Mouse (Mus musculus) midbrain, embryonic 16.5 days (tissue): Measurements from ENCODE around the gene Rgs11. TPM values are rescaled to one million over a fixed set of nuclear protein-coding genes. Genes with fewer than 3 reads are reported as not detected.

ENCODE experiments used
- ATAC-seq: fragments of 200-750 bp; cut with Nextera tagmentation; 2 replicates; pipeline ENCODE4 v1.8.0; 2017; ENCODE audit warnings: moderate TSS enrichment
- H3K27ac ChIP-seq: fragments of 300-500 bp; sonication (generic); 2 replicates; pipeline ENCODE4 v1.5.1; 2014; ENCODE audit warnings: mild to moderate bottlenecking, low read length, mixed read lengths
- H3K27me3 ChIP-seq: fragments of 300-500 bp; sonication (generic); 2 replicates; pipeline ENCODE4 v1.6.1; 2014; ENCODE audit warnings: low read depth, low read length, mixed read lengths; ENCODE audit not compliant: control insufficient read depth, insufficient read depth
- H3K36me3 ChIP-seq: fragments of 300-500 bp; sonication (generic); 2 replicates; pipeline ENCODE4 v1.6.1; 2014; ENCODE audit warnings: mild to moderate bottlenecking, low read length, moderate library complexity, mixed read lengths; ENCODE audit not compliant: control insufficient read depth, insufficient read depth
- H3K4me1 ChIP-seq: fragments of 300-500 bp; sonication (generic); 2 replicates; pipeline ENCODE4 v1.6.1; 2014; ENCODE audit warnings: mild to moderate bottlenecking, low read length, mixed read lengths; ENCODE audit not compliant: control insufficient read depth, insufficient read depth
- H3K4me2 ChIP-seq: fragments of 300-500 bp; sonication (generic); 2 replicates; pipeline ENCODE4 v1.6.1; 2014; ENCODE audit warnings: mild to moderate bottlenecking, low read length, mixed read lengths
- H3K4me3 ChIP-seq: fragments of 300-500 bp; sonication (generic); 2 replicates; pipeline ENCODE4 v1.5.1; 2014; ENCODE audit warnings: low read depth, mild to moderate bottlenecking, low read length, moderate library complexity, mixed read lengths
- H3K9ac ChIP-seq: fragments of 300-500 bp; sonication (generic); 2 replicates; pipeline ENCODE4 v1.6.1; 2014; ENCODE audit warnings: low read depth, low read length, mixed read lengths
- H3K9me3 ChIP-seq: fragments of 300-500 bp; sonication (generic); replicated peaks from 2 replicates; pipeline ENCODE4 v1.6.1; 2014; ENCODE audit warnings: mild to moderate bottlenecking, low read length, mixed read lengths; ENCODE audit not compliant: control insufficient read depth, poor library complexity, severe bottlenecking
- WGBS: fragments of 180-500 bp; shearing (Covaris S2); extraction: QIAGEN DNeasy Blood & Tissue Kit; methylation state at CpG from one replicate; pipeline ENCODE4 v1.1.7; 2014; 5-methylcytosine and 5-hydroxymethylcytosine counted together
- polyA plus RNA-seq: library from polyadenylated mRNA; unstranded; fragments of >200 nt; fragmentation: Nextera tagmentation; extraction: Ambion mirVana; gene quantifications from 2 replicates; pipeline ENCODE4 v1.2.1, GENCODE M21; 2015

Rgs11 gene
- polyA plus RNA-seq, 1 experiment from 2014 or later, result 13.6 TPM

DNA sequence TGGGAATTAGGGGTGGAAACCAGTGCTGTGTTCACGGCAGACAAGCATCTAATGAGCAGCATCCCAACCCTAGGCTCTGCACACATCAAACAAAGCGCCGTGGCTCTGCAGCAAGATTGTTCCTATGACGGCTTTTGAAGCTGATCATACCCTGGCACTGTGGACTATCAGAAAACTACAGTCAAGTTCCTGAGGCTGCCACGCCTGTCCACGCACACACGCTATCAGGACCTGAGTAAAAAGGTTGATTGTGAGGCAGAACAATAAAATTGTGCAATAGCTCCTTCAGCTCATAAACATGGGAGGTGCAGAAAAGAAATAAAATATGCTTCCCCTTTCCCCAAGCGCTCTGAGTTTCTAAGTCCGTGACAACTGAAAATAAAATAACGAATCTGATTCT is 34.9 kb downstream of the Rgs11 start:
- 88% methylated on average over 10 of the region's 10 CpGs for WGBS
- Histone ChIP-seq H3K9ac (no peak overlapping the region), H3K36me3 (no peaks in the 10 kb centered on the region), H3K4me2 (no peak overlapping the region), H3K4me1 (peaks cover 3% of the 10 kb centered on the region), H3K27ac (no peak overlapping the region), H3K4me3 (no peak overlapping the region), H3K9me3 (no peaks in the 10 kb centered on the region), H3K27me3 (no peaks in the 10 kb centered on the region)
- no peak for ATAC-seq

- Histone ChIP-seq H3K4me3 (no peak overlapping the region), H3K4me1 (peaks cover 15% of the 10 kb centered on the region), H3K27ac (no peak overlapping the region), H3K36me3 (no peaks in the 10 kb centered on the region), H3K9ac (no peak overlapping the region), H3K4me2 (no peak overlapping the region), H3K27me3 (no peaks in the 10 kb centered on the region), H3K9me3 (no peaks in the 10 kb centered on the region)
- WGBS, result 73% methylated on average over 2 of the region's 2 CpGs
- ATAC-seq, result no peak
Measured at GRCm38 (mm10) chr17:26239551-26239950, 36.8 kb downstream of the Rgs11 start.

GRCm38 (mm10) chr17:26240120-26240790 is 37.5 kb downstream of the Rgs11 start:
- 77% methylated on average over 6 of the region's 6 CpGs for WGBS
- ATAC-seq, result no peak
- H3K27me3 ChIP-seq, result no peaks in the 10 kb centered on the region

GRCm38 (mm10) chr17:26240990-26241389 is 38.2 kb downstream of the Rgs11 start:
- H3K9ac ChIP-seq, result no peak overlapping the region
- no peaks in the 10 kb centered on the region for H3K9me3 ChIP-seq
- H3K4me2 ChIP-seq, result no peak overlapping the region
- no peaks in the 10 kb centered on the region for H3K27me3 ChIP-seq
- ATAC-seq, result no peak
- H3K36me3 ChIP-seq, result no peaks in the 10 kb centered on the region
- WGBS, result 84% methylated on average over 6 of the region's 6 CpGs
- no peak overlapping the region for H3K4me3 ChIP-seq
- H3K27ac ChIP-seq, result no peak overlapping the region
- peaks cover 15% of the 10 kb centered on the region for H3K4me1 ChIP-seq

More at GRCm38 (mm10) chr17:26240120-26240790, 37.5 kb downstream of the Rgs11 start:
- H3K36me3 ChIP-seq, result no peaks in the 10 kb centered on the region
- no peaks in the 10 kb centered on the region for H3K9me3 ChIP-seq
- H3K9ac ChIP-seq, result no peak overlapping the region
- H3K4me3 ChIP-seq, result no peak overlapping the region
- H3K4me1 ChIP-seq, result peaks cover 15% of the 10 kb centered on the region
- no peak overlapping the region for H3K4me2 ChIP-seq
- H3K27ac ChIP-seq, result no peak overlapping the region

GRCm38 (mm10) chr17:26243471-26244100 is 40.8 kb downstream of the Rgs11 start:
- Histone ChIP-seq H3K27me3 (no peaks in the 10 kb centered on the region), H3K27ac (peak overlapping the region; percentile 87), H3K4me1 (peaks cover 15% of the 10 kb centered on the region), H3K36me3 (no peaks in the 10 kb centered on the region), H3K9me3 (no peaks in the 10 kb centered on the region), H3K9ac (peak overlapping the region; percentile 84), H3K4me2 (peak overlapping the region; percentile 87), H3K4me3 (peak overlapping the region; percentile 81)
- ATAC-seq, result peak; percentile 86
- WGBS, result 0% methylated on average over 32 of the region's 32 CpGs

DNA sequence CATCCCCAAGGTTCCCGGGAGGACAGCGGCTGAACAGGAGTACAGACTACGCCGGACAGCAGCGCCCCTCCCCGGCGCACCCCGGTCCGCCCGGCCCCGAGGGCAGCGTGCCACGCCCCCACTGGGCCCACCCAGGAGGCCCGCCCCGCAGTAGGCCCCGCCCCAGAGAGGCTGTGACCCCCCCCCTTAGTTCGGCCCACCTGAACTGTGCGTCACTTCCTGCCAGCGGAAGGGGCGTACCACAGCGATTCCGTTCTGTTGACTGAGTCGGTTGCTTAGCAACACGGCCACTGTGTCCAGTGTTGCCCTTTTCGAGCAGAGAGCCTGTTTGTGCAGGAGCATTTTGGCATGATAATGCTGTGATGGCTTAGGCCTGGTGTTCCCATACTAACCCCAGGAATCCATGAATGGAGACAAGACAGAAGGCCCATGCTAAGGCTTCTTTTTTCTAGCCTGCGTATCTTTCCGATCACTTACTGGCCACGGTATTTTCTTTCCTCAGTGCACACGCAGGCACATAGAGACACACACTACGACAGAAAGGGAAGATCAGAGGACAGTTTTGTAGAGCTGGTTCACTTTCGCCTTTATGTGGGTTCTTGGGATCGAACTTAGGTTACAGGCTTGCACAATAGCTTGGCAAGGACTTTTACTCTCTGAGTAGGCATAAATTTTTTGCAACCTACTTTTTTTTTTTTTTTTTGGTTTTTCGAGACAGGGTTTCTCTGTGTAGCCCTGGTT is 41.5 kb downstream of the Rgs11 start, which contains the start of gene Fam234a:
Gene Fam234a, minus strand, starts transcription at position 142 of the 741 bp plus-strand sequence.
- H3K27ac ChIP-seq, result peak within 1 kb of the TSS; percentile 87
- peak; percentile 97 for ATAC-seq
- H3K4me2 ChIP-seq, result peak within 1 kb of the TSS; percentile 87
- H3K27me3 ChIP-seq, result no peaks in the 10 kb centered on the region; the same call in 1 of the 2 replicates
- peaks cover 15% of the 10 kb centered on the region for H3K4me1 ChIP-seq
- H3K9ac ChIP-seq, result peak within 1 kb of the TSS; percentile 84
- no peaks in the 10 kb centered on the region for H3K36me3 ChIP-seq
- H3K9me3 ChIP-seq, result no peaks in the 10 kb centered on the region
- peak within 1 kb of the TSS; percentile 81 for H3K4me3 ChIP-seq
- WGBS, result 5% methylated on average over 33 of the region's 33 CpGs

DNA sequence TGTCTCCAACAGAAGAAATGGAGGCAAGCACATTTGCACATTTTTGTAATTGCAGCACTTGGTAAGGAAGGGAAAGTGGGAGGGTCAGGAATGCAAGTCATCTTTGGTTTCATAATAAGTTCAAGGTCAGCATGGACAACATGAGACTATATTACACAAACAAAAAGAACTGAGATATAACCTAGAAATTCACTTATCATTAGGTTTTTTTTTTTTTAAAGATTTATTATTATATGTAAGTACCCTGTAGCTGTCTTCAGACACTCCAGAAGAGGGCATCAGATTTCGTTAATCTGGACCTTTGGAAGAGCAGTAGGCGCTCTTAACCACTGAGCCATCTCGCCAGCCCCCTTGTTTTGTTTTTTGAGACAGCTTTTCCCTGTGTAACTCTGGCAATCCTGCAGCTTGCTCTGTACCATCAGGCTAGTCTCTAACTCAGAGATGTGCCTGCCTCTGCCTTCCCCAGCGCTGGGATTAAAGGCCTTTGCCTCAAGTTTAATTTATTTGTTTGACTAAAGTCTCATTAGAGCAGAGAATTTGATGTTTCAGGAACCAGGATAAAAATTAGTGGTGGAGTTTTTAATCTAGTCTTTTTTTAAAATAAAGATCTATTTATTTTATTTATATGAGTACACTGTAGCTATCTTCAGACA is 49.3 kb downstream of the Rgs11 start:
- Histone ChIP-seq H3K9me3 (no peaks in the 10 kb centered on the region), H3K27ac (peak overlapping the region; percentile 98), H3K4me1 (peaks cover 16% of the 10 kb centered on the region), H3K9ac (no peak overlapping the region), H3K4me3 (peak overlapping the region; percentile 97), H3K36me3 (no peaks in the 10 kb centered on the region), H3K27me3 (no peaks in the 10 kb centered on the region; the same call in 1 of the 2 replicates), H3K4me2 (peak overlapping the region; percentile 91)
- 55% methylated on average over 4 of the region's 4 CpGs for WGBS
- no peak for ATAC-seq

DNA sequence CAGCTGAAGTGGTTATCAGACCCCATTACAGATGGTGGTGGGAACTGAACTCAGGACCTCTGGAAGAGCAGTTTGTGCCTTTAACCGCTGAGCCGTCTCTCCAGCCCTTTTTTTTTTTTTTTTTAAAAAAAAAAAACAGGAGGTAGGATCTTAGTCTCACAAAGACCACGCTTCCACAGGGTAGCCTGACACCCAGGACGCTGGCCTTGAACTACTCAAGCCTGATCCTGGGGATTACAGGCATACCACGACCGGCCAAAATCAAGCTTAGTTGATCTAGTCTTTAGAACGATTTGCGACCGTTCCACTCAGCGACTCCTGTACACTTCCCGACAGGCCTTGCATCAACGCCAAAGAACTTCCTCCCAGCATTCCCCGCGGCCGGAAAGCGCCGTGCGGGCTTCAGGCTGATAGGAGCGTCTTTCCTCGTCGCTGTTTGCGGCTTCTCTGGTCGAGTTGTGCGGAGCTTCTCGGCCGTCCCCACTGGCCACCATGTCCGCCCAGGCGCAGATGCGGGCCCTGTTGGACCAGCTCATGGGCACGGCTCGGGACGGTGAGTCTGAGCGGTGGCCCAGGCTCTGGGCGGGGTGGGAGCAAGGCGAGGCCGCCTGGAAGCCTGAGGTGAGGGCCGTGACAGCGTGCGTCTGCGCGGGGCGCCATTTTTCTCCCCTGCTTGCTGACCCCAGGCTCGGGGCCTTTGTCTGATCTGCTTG is 49.9 kb downstream of the Rgs11 start, which contains the start of gene Luc7l:
Gene Luc7l, plus strand, starts transcription at position 358 of the 713 bp plus-strand sequence.
- peak within 1 kb of the TSS; percentile 94 for H3K9ac ChIP-seq
- peak within 1 kb of the TSS; percentile 97 for H3K4me3 ChIP-seq
- under 1% methylated on average over 43 of the region's 43 CpGs for WGBS
- peak within 1 kb of the TSS; percentile 98 for H3K27ac ChIP-seq
- no peaks in the 10 kb centered on the region for H3K9me3 ChIP-seq
- peaks cover 16% of the 10 kb centered on the region for H3K4me1 ChIP-seq
- H3K4me2 ChIP-seq, result peak within 1 kb of the TSS; percentile 91
- peak; percentile 97 for ATAC-seq
- H3K27me3 ChIP-seq, result no peaks in the 10 kb centered on the region; the same call in 1 of the 2 replicates
- no peaks in the 10 kb centered on the region for H3K36me3 ChIP-seq
